Mouse (Mus musculus): Measurements from ENCODE around the gene Strap. TPM values are rescaled to one million over a fixed set of nuclear protein-coding genes. Genes with fewer than 3 reads are reported as not detected.

Strap gene
- polyA plus RNA-seq, 1 experiment = not detected

- TF ChIP-seq POLR2A (IDR thresholded peaks at IDR 0.05; ENCODE audit: insufficient read depth, low read depth, low read length) (no peak), CTCF (IDR thresholded peaks at IDR 0.05; ENCODE audit: insufficient read depth, low read depth, low read length) (no peak)
- Histone ChIP-seq H3K4me1 (ENCODE audit: control insufficient read depth, insufficient read depth, low read length) (no peaks in the 10 kb centered on the region), H3K27ac (ENCODE audit: insufficient read depth, low read depth, low read length) (no peak overlapping the region), H3K4me3 (ENCODE audit: insufficient read depth, low read depth, low read length) (no peak overlapping the region)
- 85% methylated on average over 7 of the region's 7 CpGs for WGBS
Observed at GRCm38 (mm10) chr6:137783899-137784637, 49.2 kb downstream of the Strap start.

GRCm38 (mm10) chr6:137788976-137789590 is 54.2 kb downstream of the Strap start:
- Histone ChIP-seq H3K4me1 (ENCODE audit: control insufficient read depth, insufficient read depth, low read length) (no peaks in the 10 kb centered on the region), H3K27ac (ENCODE audit: insufficient read depth, low read depth, low read length) (no peak overlapping the region), H3K4me3 (ENCODE audit: insufficient read depth, low read depth, low read length) (no peak overlapping the region)
- WGBS = 77% methylated on average over 9 of the region's 9 CpGs
- TF ChIP-seq POLR2A (IDR thresholded peaks at IDR 0.05; ENCODE audit: insufficient read depth, low read depth, low read length) (no peak), CTCF (IDR thresholded peaks at IDR 0.05; ENCODE audit: insufficient read depth, low read depth, low read length) (no peak)

- H3K4me3 ChIP-seq (ENCODE audit: insufficient read depth, low read depth, low read length) = no peak overlapping the region
- no peaks in the 10 kb centered on the region for H3K4me1 ChIP-seq (ENCODE audit: control insufficient read depth, insufficient read depth, low read length)
- no peak overlapping the region for H3K27ac ChIP-seq (ENCODE audit: insufficient read depth, low read depth, low read length)
- WGBS = 91% methylated on average over 2 of the region's 2 CpGs
- no peak for TF ChIP-seq POLR2A (IDR thresholded peaks at IDR 0.05; ENCODE audit: insufficient read depth, low read depth, low read length)
- TF ChIP-seq CTCF (IDR thresholded peaks at IDR 0.05; ENCODE audit: insufficient read depth, low read depth, low read length) = no peak
Observed at GRCm38 (mm10) chr6:137789658-137790057, 54.8 kb downstream of the Strap start.

GRCm38 (mm10) chr6:137795494-137795893 is 60.6 kb downstream of the Strap start:
- Histone ChIP-seq H3K27ac (ENCODE audit: insufficient read depth, low read depth, low read length) (no peak overlapping the region), H3K4me1 (ENCODE audit: control insufficient read depth, insufficient read depth, low read length) (no peaks in the 10 kb centered on the region), H3K4me3 (ENCODE audit: insufficient read depth, low read depth, low read length) (no peak overlapping the region)
- WGBS = 80% methylated on average over 2 of the region's 2 CpGs
- no peak for TF ChIP-seq POLR2A (IDR thresholded peaks at IDR 0.05; ENCODE audit: insufficient read depth, low read depth, low read length)
- TF ChIP-seq CTCF (IDR thresholded peaks at IDR 0.05; ENCODE audit: insufficient read depth, low read depth, low read length) = no peak

GRCm38 (mm10) chr6:137796596-137797567 is 62.0 kb downstream of the Strap start:
- H3K4me1 ChIP-seq (ENCODE audit: control insufficient read depth, insufficient read depth, low read length) = no peaks in the 10 kb centered on the region
- H3K4me3 ChIP-seq (ENCODE audit: insufficient read depth, low read depth, low read length) = no peak overlapping the region
- 73% methylated on average over 29 of the region's 29 CpGs for WGBS
- no peak for TF ChIP-seq POLR2A (IDR thresholded peaks at IDR 0.05; ENCODE audit: insufficient read depth, low read depth, low read length)
- TF ChIP-seq CTCF (IDR thresholded peaks at IDR 0.05; ENCODE audit: insufficient read depth, low read depth, low read length) = no peak
- no peak overlapping the region for H3K27ac ChIP-seq (ENCODE audit: insufficient read depth, low read depth, low read length)

GRCm38 (mm10) chr6:137799253-137799652 is 64.4 kb downstream of the Strap start:
- Histone ChIP-seq H3K27ac (ENCODE audit: insufficient read depth, low read depth, low read length) (no peak overlapping the region), H3K4me1 (ENCODE audit: control insufficient read depth, insufficient read depth, low read length) (no peaks in the 10 kb centered on the region), H3K4me3 (ENCODE audit: insufficient read depth, low read depth, low read length) (no peak overlapping the region)
- TF ChIP-seq CTCF (IDR thresholded peaks at IDR 0.05; ENCODE audit: insufficient read depth, low read depth, low read length) (no peak), POLR2A (IDR thresholded peaks at IDR 0.05; ENCODE audit: insufficient read depth, low read depth, low read length) (no peak)
- WGBS = 95% methylated on average over 9 of the region's 9 CpGs

Other genes with a start within 250 kb of the Strap start
- gene Eps8, start 80.2 kb upstream of the Strap start, polyA plus RNA-seq (2012; ENCODE audit: insufficient read depth, insufficient read length, low replicate concordance, missing spikeins) = not detected in 2 replicates
- gene Dera, start 19.5 kb downstream of the Strap start, polyA plus RNA-seq (2012; ENCODE audit: insufficient read depth, insufficient read length, low replicate concordance, missing spikeins) = not detected in 2 replicates